Mouse (Mus musculus): ENCODE measurements around the gene Smug1. TPM values are rescaled to one million over a fixed set of nuclear protein-coding genes. Genes with fewer than 3 reads are reported as not detected.

Gene Smug1
- polyA plus RNA-seq, 2 experiments, result 3.8 to 4.4 TPM

DNA sequence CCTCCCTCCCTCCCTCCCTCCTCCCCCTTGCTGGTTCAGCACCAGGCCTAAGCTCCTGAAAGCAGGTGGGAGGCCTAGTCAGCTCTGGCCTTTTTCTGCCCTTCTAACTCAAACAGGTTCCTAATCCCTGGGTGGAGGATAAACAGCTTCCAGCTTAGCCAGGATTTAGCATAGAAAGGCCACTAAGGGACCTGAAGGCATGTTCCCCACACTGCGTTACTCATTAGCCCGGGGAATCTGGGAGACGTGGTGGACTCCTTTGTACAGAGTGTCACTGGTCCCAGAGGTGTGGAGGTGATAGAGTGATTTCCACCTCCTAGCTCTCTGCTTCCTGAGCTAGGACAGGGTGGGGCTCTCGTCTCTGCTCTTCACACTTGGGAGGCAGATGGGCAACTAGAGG lies 57.0 kb downstream of the Smug1 start:
- H3K27ac ChIP-seq, result no peak overlapping the region
- 28% methylated on average over 4 of the region's 4 CpGs for WGBS (ENCODE audit: insufficient replicate concordance)
- peaks cover 15% of the 10 kb centered on the region for H3K27me3 ChIP-seq (ENCODE audit: control insufficient read depth, insufficient read depth, low read length)
- H3K36me3 ChIP-seq (replicated peaks; ENCODE audit: control insufficient read depth, insufficient read depth, low read depth), result no peaks in the 10 kb centered on the region
- TF ChIP-seq EP300 (IDR thresholded peaks at IDR 0.05; ENCODE audit: low read depth) (no peak), CTCF (IDR thresholded peaks at IDR 0.05; ENCODE audit: low read depth) (no peak)
- H3K4me2 ChIP-seq (ENCODE audit: low read depth), result no peak overlapping the region
- H3K9me3 ChIP-seq (ENCODE audit: control insufficient read depth, low read length), result no peaks in the 10 kb centered on the region
- H3K4me3 ChIP-seq (ENCODE audit: insufficient read depth in 1 of 2, low read depth in 2 of 2, low read length in 2 of 2), result no peak overlapping the region
- ATAC-seq (ENCODE audit: insufficient read depth) (no peak), DNase-seq (ENCODE audit: low read depth in 3 of 3, low spot score in 3 of 3) (no peak)
- H3K9ac ChIP-seq (replicated peaks), result no peak overlapping the region
- no peaks in the 10 kb centered on the region for H3K4me1 ChIP-seq (replicated peaks; ENCODE audit: control insufficient read depth in 2 of 2, insufficient read depth in 2 of 2, low read length in 1 of 2)

DNA sequence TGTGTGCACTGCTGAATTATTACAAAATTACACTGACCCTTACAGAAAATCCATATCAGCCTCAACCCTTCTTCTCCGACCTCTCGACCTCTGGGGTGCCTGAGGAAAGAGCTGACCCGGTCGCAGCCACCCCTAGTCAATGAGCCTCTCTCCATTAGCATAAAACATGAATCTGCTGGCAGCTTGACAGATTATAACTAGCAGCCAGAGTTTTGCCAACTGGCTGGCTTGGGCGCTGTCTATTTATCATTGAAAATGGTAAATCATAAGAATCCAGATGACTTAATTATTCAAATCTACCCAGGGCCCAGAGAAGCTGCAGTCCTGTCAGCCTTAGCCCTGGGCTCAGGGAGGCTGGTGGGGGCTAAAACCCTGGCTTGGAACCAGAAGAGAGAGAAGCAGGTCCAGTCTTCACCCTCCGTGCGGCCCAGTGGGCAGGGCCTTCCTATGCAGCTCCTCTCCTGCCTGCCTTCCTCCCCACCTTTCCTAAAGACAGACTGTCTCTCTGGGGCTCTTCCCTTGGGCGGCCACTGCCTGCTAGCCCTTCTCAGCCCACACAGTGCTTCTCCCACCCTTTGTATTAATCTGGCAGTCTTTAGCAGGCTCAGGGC lies 58.7 kb downstream of the Smug1 start:
- Histone ChIP-seq H3K36me3 (replicated peaks; ENCODE audit: control insufficient read depth, insufficient read depth, low read depth) (no peaks in the 10 kb centered on the region), H3K9ac (replicated peaks) (no peak overlapping the region), H3K4me2 (ENCODE audit: low read depth) (no peak overlapping the region), H3K27me3 (ENCODE audit: control insufficient read depth, insufficient read depth, low read length) (peaks cover 28% of the 10 kb centered on the region), H3K9me3 (ENCODE audit: control insufficient read depth, low read length) (no peaks in the 10 kb centered on the region), H3K4me3 (ENCODE audit: insufficient read depth in 1 of 2, low read depth in 2 of 2, low read length in 2 of 2) (no peak overlapping the region), H3K27ac (no peak overlapping the region), H3K4me1 (replicated peaks; ENCODE audit: control insufficient read depth in 2 of 2, insufficient read depth in 2 of 2, low read length in 1 of 2) (no peaks in the 10 kb centered on the region)
- WGBS (ENCODE audit: insufficient replicate concordance), result 54% methylated on average over 8 of the region's 8 CpGs
- TF ChIP-seq CTCF (IDR thresholded peaks at IDR 0.05; ENCODE audit: low read depth), result no peak
- no peak for TF ChIP-seq EP300 (IDR thresholded peaks at IDR 0.05; ENCODE audit: low read depth)
- ATAC-seq (ENCODE audit: insufficient read depth) (no peak), DNase-seq (ENCODE audit: low read depth in 3 of 3, low spot score in 3 of 3) (no peak)

DNA sequence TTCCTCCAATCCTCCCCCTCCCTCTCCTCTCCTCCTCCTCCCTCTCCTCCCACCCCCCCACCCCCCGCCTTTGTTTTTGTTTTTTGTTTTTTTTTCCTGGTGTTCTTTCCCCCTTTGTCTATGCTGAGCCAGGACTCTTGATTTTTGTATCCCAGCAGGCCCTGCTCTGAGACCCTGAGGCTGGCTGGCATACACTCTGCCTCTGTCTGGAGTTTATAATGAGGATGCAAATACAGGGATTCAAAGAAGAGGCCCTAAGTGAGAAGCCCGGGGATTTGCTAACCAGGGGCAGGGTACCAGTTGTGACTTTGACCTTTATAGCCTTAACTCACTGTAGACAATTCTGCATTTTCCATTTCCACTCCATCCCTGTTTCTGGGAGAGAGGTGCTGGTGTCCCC lies 60.7 kb downstream of the Smug1 start:
- H3K9me3 ChIP-seq (ENCODE audit: control insufficient read depth, low read length), result no peaks in the 10 kb centered on the region
- no peak overlapping the region for H3K9ac ChIP-seq (replicated peaks)
- ATAC-seq (ENCODE audit: insufficient read depth), result no peak
- no peak for TF ChIP-seq CTCF (IDR thresholded peaks at IDR 0.05; ENCODE audit: low read depth)
- no peak for TF ChIP-seq EP300 (IDR thresholded peaks at IDR 0.05; ENCODE audit: low read depth)
- WGBS (ENCODE audit: insufficient replicate concordance), result 4% methylated on average over 2 of the region's 2 CpGs
- no peak for DNase-seq (ENCODE audit: low read depth in 3 of 3, low spot score in 3 of 3)
- H3K27me3 ChIP-seq (ENCODE audit: control insufficient read depth, insufficient read depth, low read length), result peaks cover 48% of the 10 kb centered on the region
- H3K4me1 ChIP-seq (replicated peaks; ENCODE audit: control insufficient read depth in 2 of 2, insufficient read depth in 2 of 2, low read length in 1 of 2), result no peaks in the 10 kb centered on the region
- no peaks in the 10 kb centered on the region for H3K36me3 ChIP-seq (replicated peaks; ENCODE audit: control insufficient read depth, insufficient read depth, low read depth)
- no peak overlapping the region for H3K27ac ChIP-seq
- no peak overlapping the region for H3K4me3 ChIP-seq (ENCODE audit: insufficient read depth in 1 of 2, low read depth in 2 of 2, low read length in 2 of 2)
- no peak overlapping the region for H3K4me2 ChIP-seq (ENCODE audit: low read depth)

Other genes with a start within 250 kb of the Smug1 start
- not detected in 2 replicates for gene Hoxc13, start 246.0 kb downstream of the Smug1 start, polyA plus RNA-seq (2012; rRNA removed)
- gene Hoxc13, start 246.0 kb downstream of the Smug1 start, polyA plus RNA-seq (2014; fragmentation: Nextera tagmentation; extraction: Ambion mirVana), result not detected in 2 replicates
- gene Hoxc12, start 230.3 kb downstream of the Smug1 start, polyA plus RNA-seq (2012; rRNA removed), result not detected in 2 replicates
- not detected in 2 replicates for gene Hoxc12, start 230.3 kb downstream of the Smug1 start, polyA plus RNA-seq (2014; fragmentation: Nextera tagmentation; extraction: Ambion mirVana)
- gene Hoxc11, start 212.7 kb downstream of the Smug1 start, polyA plus RNA-seq (2012; rRNA removed), result not detected in 2 replicates
- not detected in 2 replicates for gene Hoxc11, start 212.7 kb downstream of the Smug1 start, polyA plus RNA-seq (2014; fragmentation: Nextera tagmentation; extraction: Ambion mirVana)
- gene Hoxc10, start 200.3 kb downstream of the Smug1 start, polyA plus RNA-seq (2012; rRNA removed), result 0.04 TPM in 1 of 2 replicates, not detected in the other
- gene Hoxc10, start 200.3 kb downstream of the Smug1 start, polyA plus RNA-seq (2014; fragmentation: Nextera tagmentation; extraction: Ambion mirVana), result not detected in 2 replicates
- gene Hoxc5, start 199.6 kb downstream of the Smug1 start, polyA plus RNA-seq (2012; rRNA removed), result 0.03 and 0.06 TPM in 2 replicates
- not detected in 2 replicates for gene Hoxc5, start 199.6 kb downstream of the Smug1 start, polyA plus RNA-seq (2014; fragmentation: Nextera tagmentation; extraction: Ambion mirVana)
- 0.03 TPM in 1 of 2 replicates, not detected in the other for gene Hoxc9, start 190.7 kb downstream of the Smug1 start, polyA plus RNA-seq (2012; rRNA removed)
- gene Hoxc9, start 190.7 kb downstream of the Smug1 start, polyA plus RNA-seq (2014; fragmentation: Nextera tagmentation; extraction: Ambion mirVana), result not detected in 2 replicates
- gene Hoxc8, start 176.5 kb downstream of the Smug1 start, polyA plus RNA-seq (2012; rRNA removed), result 0.04 TPM in 1 of 2 replicates, not detected in the other
- gene Hoxc8, start 176.5 kb downstream of the Smug1 start, polyA plus RNA-seq (2014; fragmentation: Nextera tagmentation; extraction: Ambion mirVana), result 0.04 TPM in 1 of 2 replicates, not detected in the other
- gene Hoxc6, start 168.8 kb downstream of the Smug1 start, polyA plus RNA-seq (2012; rRNA removed), result 0.06 TPM in 2 replicates
- 0.14 TPM in 1 of 2 replicates, not detected in the other for gene Hoxc6, start 168.8 kb downstream of the Smug1 start, polyA plus RNA-seq (2014; fragmentation: Nextera tagmentation; extraction: Ambion mirVana)
- 0.07 and 0.12 TPM in 2 replicates for gene Hoxc4, start 148.2 kb downstream of the Smug1 start, polyA plus RNA-seq (2012; rRNA removed)
- 0.05 and 0.06 TPM in 2 replicates for gene Hoxc4, start 148.2 kb downstream of the Smug1 start, polyA plus RNA-seq (2014; fragmentation: Nextera tagmentation; extraction: Ambion mirVana)
- 27.8 and 32.4 TPM in 2 replicates for gene Cbx5, start 72.7 kb upstream of the Smug1 start, polyA plus RNA-seq (2012; rRNA removed)
- 54.4 and 57.1 TPM in 2 replicates for gene Cbx5, start 72.7 kb upstream of the Smug1 start, polyA plus RNA-seq (2014; fragmentation: Nextera tagmentation; extraction: Ambion mirVana)
- gene Hnrnpa1, start 73.3 kb upstream of the Smug1 start, polyA plus RNA-seq (2012; rRNA removed), result 329 and 510 TPM in 2 replicates
- 240 and 270 TPM in 2 replicates for gene Hnrnpa1, start 73.3 kb upstream of the Smug1 start, polyA plus RNA-seq (2014; fragmentation: Nextera tagmentation; extraction: Ambion mirVana)
- 178 and 222 TPM in 2 replicates for gene Nfe2, start 91.3 kb upstream of the Smug1 start, polyA plus RNA-seq (2012; rRNA removed)
- 175 and 184 TPM in 2 replicates for gene Nfe2, start 91.3 kb upstream of the Smug1 start, polyA plus RNA-seq (2014; fragmentation: Nextera tagmentation; extraction: Ambion mirVana)
- 118 and 133 TPM in 2 replicates for gene Copz1, start 105.6 kb upstream of the Smug1 start, polyA plus RNA-seq (2012; rRNA removed)
- 205 and 219 TPM in 2 replicates for gene Copz1, start 105.6 kb upstream of the Smug1 start, polyA plus RNA-seq (2014; fragmentation: Nextera tagmentation; extraction: Ambion mirVana)
- gene Gpr84, start 143.5 kb upstream of the Smug1 start, polyA plus RNA-seq (2012; rRNA removed), result 0.17 and 0.20 TPM in 2 replicates
- 0.18 and 0.32 TPM in 2 replicates for gene Gpr84, start 143.5 kb upstream of the Smug1 start, polyA plus RNA-seq (2014; fragmentation: Nextera tagmentation; extraction: Ambion mirVana)
- 4.9 and 5.6 TPM in 2 replicates for gene Zfp385a, start 173.0 kb upstream of the Smug1 start, polyA plus RNA-seq (2012; rRNA removed)
- gene Zfp385a, start 173.0 kb upstream of the Smug1 start, polyA plus RNA-seq (2014; fragmentation: Nextera tagmentation; extraction: Ambion mirVana), result 4.7 and 6.2 TPM in 2 replicates
- 8.4 and 9.3 TPM in 2 replicates for gene Itga5, start 199.7 kb upstream of the Smug1 start, polyA plus RNA-seq (2012; rRNA removed)
- 9.9 and 12.5 TPM in 2 replicates for gene Itga5, start 199.7 kb upstream of the Smug1 start, polyA plus RNA-seq (2014; fragmentation: Nextera tagmentation; extraction: Ambion mirVana)